Mouse (Mus musculus) liver (tissue): ENCODE measurements around the gene Tshz2.

Experiments
- DNase-seq: peaks from one replicate; pipeline ENCODE4 v3.0.0-alpha.2; 2020; ENCODE audit warnings: mixed read lengths

Gene Tshz2

GRCm38 (mm10) chr2:170120139-170121027 is 487.6 kb downstream of the Tshz2 start:
- DNase-seq = no peak
